Mouse (Mus musculus): Measurements from ENCODE around the gene Map1s. TPM values are rescaled to one million over a fixed set of nuclear protein-coding genes. Genes with fewer than 3 reads are reported as not detected.

The Map1s gene
- polyA plus RNA-seq (2012; ENCODE audit: low replicate concordance) = 86.1 and 126 TPM in 2 replicates

GRCm38 (mm10) chr8:70905831-70906736, at the start of gene Map1s:
Map1s (plus strand) TSS chr8:70905932.

GRCm38 (mm10) chr8:70862824-70863641, 42.7 kb upstream of the Map1s start, which contains the start of gene Kcnn1:
Kcnn1 (minus strand) TSS chr8:70863258.

GRCm38 (mm10) chr8:70873364-70873985, 32.3 kb upstream of the Map1s start, which contains the start of gene Ccdc124:
Ccdc124 (minus strand) TSS chr8:70873935.

GRCm38 (mm10) chr8:70892022-70892895, 13.5 kb upstream of the Map1s start, which contains the start of gene Slc5a5:
Slc5a5 (minus strand) TSS chr8:70892757.

GRCm38 (mm10) chr8:70897021-70897680, 8.6 kb upstream of the Map1s start, which contains the start of gene Rpl18a:
Rpl18a (minus strand) TSS chr8:70897412.

Other genes with a start within 250 kb of the Map1s start
- 3.4 and 3.7 TPM in 2 replicates for gene Pgpep1, start 245.5 kb upstream of the Map1s start, polyA plus RNA-seq (2012; ENCODE audit: low replicate concordance)
- gene Lsm4, start 232.7 kb upstream of the Map1s start, polyA plus RNA-seq (2012; ENCODE audit: low replicate concordance) = 257 and 405 TPM in 2 replicates
- 801 and 2,923 TPM in 2 replicates for gene Jund, start 207.0 kb upstream of the Map1s start, polyA plus RNA-seq (2012; ENCODE audit: low replicate concordance)
- gene Iqcn, start 202.5 kb upstream of the Map1s start, polyA plus RNA-seq (2012; ENCODE audit: low replicate concordance) = 0.03 TPM in 1 of 2 replicates, not detected in the other
- gene Gm3336, start 187.4 kb upstream of the Map1s start, polyA plus RNA-seq (2012; ENCODE audit: low replicate concordance) = 0.20 TPM in 1 of 2 replicates, not detected in the other
- 8.2 and 8.4 TPM in 2 replicates for gene Pde4c, start 182.2 kb upstream of the Map1s start, polyA plus RNA-seq (2012; ENCODE audit: low replicate concordance)
- gene Rab3a, start 151.3 kb upstream of the Map1s start, polyA plus RNA-seq (2012; ENCODE audit: low replicate concordance) = 23.3 and 50.9 TPM in 2 replicates
- 67.8 and 94.2 TPM in 2 replicates for gene Mpv17l2, start 145.0 kb upstream of the Map1s start, polyA plus RNA-seq (2012; ENCODE audit: low replicate concordance)
- 55.0 and 106 TPM in 2 replicates for gene Pik3r2, start 129.2 kb upstream of the Map1s start, polyA plus RNA-seq (2012; ENCODE audit: low replicate concordance)
- gene Mast3, start 100.9 kb upstream of the Map1s start, polyA plus RNA-seq (2012; ENCODE audit: low replicate concordance) = 424 and 1,050 TPM in 2 replicates
- 4.7 and 10.2 TPM in 2 replicates for gene Il12rb1, start 97.5 kb upstream of the Map1s start, polyA plus RNA-seq (2012; ENCODE audit: low replicate concordance)
- 68.9 and 169 TPM in 2 replicates for gene Arrdc2, start 66.2 kb upstream of the Map1s start, polyA plus RNA-seq (2012; ENCODE audit: low replicate concordance)
- gene Kcnn1, start 42.7 kb upstream of the Map1s start, polyA plus RNA-seq (2012; ENCODE audit: low replicate concordance) = 0.33 and 0.61 TPM in 2 replicates
- 116 and 130 TPM in 2 replicates for gene Ccdc124, start 32.0 kb upstream of the Map1s start, polyA plus RNA-seq (2012; ENCODE audit: low replicate concordance)
- 0.16 and 0.54 TPM in 2 replicates for gene Slc5a5, start 13.2 kb upstream of the Map1s start, polyA plus RNA-seq (2012; ENCODE audit: low replicate concordance)
- gene Rpl18a, start 8.5 kb upstream of the Map1s start, polyA plus RNA-seq (2012; ENCODE audit: low replicate concordance) = 1,142 and 8,485 TPM in 2 replicates